Mouse (Mus musculus): ENCODE measurements around the gene Aknad1.

GRCm38 (mm10) chr3:108810747-108811263 is 71.3 kb downstream of the Aknad1 start:
- TF ChIP-seq CTCF (IDR thresholded peaks at IDR 0.05; ENCODE audit: borderline replicate concordance, insufficient read depth, low read length) (no peak), POLR2A (IDR thresholded peaks at IDR 0.05; ENCODE audit: low read depth, low read length) (no peak)

Data from embryonic fibroblast, embryonic 13.5 days (primary cell).